Mouse (Mus musculus) neural tube, embryonic 14.5 days (tissue): ENCODE data around the gene Wnt6. TPM values are rescaled to one million over a fixed set of nuclear protein-coding genes. Genes with fewer than 3 reads are reported as not detected.

Experiments used
- ATAC-seq: fragments of 200-750 bp; cut with Nextera tagmentation; 2 replicates; pipeline ENCODE4 v1.8.0; 2017; ENCODE audit warnings: low read depth, mild to moderate bottlenecking, moderate TSS enrichment, moderate library complexity
- H3K27ac ChIP-seq: fragments of 300-500 bp; sonication (generic); 2 replicates; pipeline ENCODE4 v1.5.1; 2014; ENCODE audit warnings: low read depth, mild to moderate bottlenecking, control low read depth, low read length, moderate library complexity, mixed read lengths
- H3K27me3 ChIP-seq: fragments of 300-500 bp; sonication (generic); 2 replicates; pipeline ENCODE4 v1.6.1; 2014; ENCODE audit warnings: low read length; ENCODE audit not compliant: control insufficient read depth, insufficient read depth
- H3K36me3 ChIP-seq: fragments of 300-500 bp; sonication (generic); 2 replicates; pipeline ENCODE4 v1.6.1; 2014; ENCODE audit warnings: low read length, mixed read lengths; ENCODE audit not compliant: control insufficient read depth, insufficient read depth
- H3K4me1 ChIP-seq: fragments of 300-500 bp; sonication (generic); 2 replicates; pipeline ENCODE4 v1.6.1; 2014; ENCODE audit warnings: low read length; ENCODE audit not compliant: control insufficient read depth, insufficient read depth
- H3K4me2 ChIP-seq: fragments of 300-500 bp; sonication (generic); 2 replicates; pipeline ENCODE4 v1.6.1; 2014; ENCODE audit warnings: mild to moderate bottlenecking, low read depth, low read length, control low read depth
- H3K4me3 ChIP-seq: fragments of 300-500 bp; sonication (generic); 2 replicates; pipeline ENCODE4 v1.5.1; 2014; ENCODE audit warnings: low read depth, low read length, control low read depth, mixed read lengths
- H3K9ac ChIP-seq: fragments of 300-500 bp; sonication (generic); replicated peaks from 2 replicates; pipeline ENCODE4 v1.6.1; 2014; ENCODE audit warnings: low read depth, mild to moderate bottlenecking, control low read depth, low read length, mixed read lengths
- H3K9me3 ChIP-seq: fragments of 300-500 bp; sonication (generic); 2 replicates; pipeline ENCODE4 v1.6.1; 2016; ENCODE audit warnings: low read length; ENCODE audit not compliant: control insufficient read depth
- WGBS: fragments of 180-500 bp; shearing (Covaris S2); extraction: QIAGEN DNeasy Blood & Tissue Kit; methylation state at CpG from one replicate; pipeline ENCODE4 v1.1.7; 2014; 5-methylcytosine and 5-hydroxymethylcytosine counted together
- polyA plus RNA-seq: library from polyadenylated mRNA; unstranded; fragments of >200 nt; fragmentation: Nextera tagmentation; extraction: Ambion mirVana; gene quantifications from 2 replicates; pipeline ENCODE4 v1.2.1, GENCODE M21; 2014

Wnt6 gene
- polyA plus RNA-seq, 1 experiment from 2014 or later: not detected

- no peak within 1 kb of the TSS for H3K4me3 ChIP-seq
- peak; percentile 56; the same call in 1 of the 2 replicates for ATAC-seq
- 0 out of 2 replicates have a peak, but pooled peaks cover 3% of the 10 kb centered on the region for H3K4me1 ChIP-seq
- 0 out of 2 replicates have a peak within 1 kb of the TSS, but pooled peaks have one; percentile 21 for H3K4me2 ChIP-seq
- WGBS: 10% methylated on average over 30 of the region's 30 CpGs
- H3K9ac ChIP-seq: no peak within 1 kb of the TSS
- no peaks in the 10 kb centered on the region for H3K9me3 ChIP-seq
- H3K27ac ChIP-seq: no peak within 1 kb of the TSS
- 0 out of 2 replicates have a peak, but pooled peaks cover 3% of the 10 kb centered on the region for H3K27me3 ChIP-seq
- no peaks in the 10 kb centered on the region for H3K36me3 ChIP-seq
Measured at GRCm38 (mm10) chr1:74748643-74749271, 22.9 kb upstream of the Wnt6 start, which contains the start of gene Prkag3. Gene Prkag3 (minus strand): TSS chr1:74749221.

DNA sequence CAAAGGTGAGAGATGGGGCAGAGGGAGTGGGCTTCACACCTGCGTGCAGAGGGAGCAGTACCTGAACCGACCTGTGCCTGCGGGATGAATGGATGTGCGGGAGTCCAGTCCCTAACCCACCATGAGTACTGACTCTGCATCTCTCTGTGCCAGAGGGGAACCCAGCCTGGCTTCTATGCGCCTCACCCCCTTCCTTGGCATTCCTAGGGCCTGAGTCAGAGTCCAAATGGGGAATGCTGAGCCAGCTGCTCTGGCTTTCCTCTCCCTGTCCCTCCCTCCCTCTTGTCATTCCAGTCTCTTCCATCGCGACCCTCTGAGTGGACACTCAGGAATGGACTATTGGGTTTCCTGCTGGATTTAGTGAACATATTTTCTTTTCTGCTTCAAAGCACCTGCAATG, 22.4 kb upstream of the Wnt6 start:
- H3K9ac ChIP-seq: no peak overlapping the region
- no peaks in the 10 kb centered on the region for H3K36me3 ChIP-seq
- H3K4me3 ChIP-seq: no peak overlapping the region
- 0 out of 2 replicates have a peak, but pooled peaks cover 3% of the 10 kb centered on the region for H3K4me1 ChIP-seq
- no peak for ATAC-seq
- H3K27ac ChIP-seq: no peak overlapping the region
- H3K9me3 ChIP-seq: no peaks in the 10 kb centered on the region
- no peak overlapping the region for H3K4me2 ChIP-seq
- 0 out of 2 replicates have a peak, but pooled peaks cover 3% of the 10 kb centered on the region for H3K27me3 ChIP-seq
- 78% methylated on average over 7 of the region's 7 CpGs for WGBS

GRCm38 (mm10) chr1:74750683-74751082, 21.0 kb upstream of the Wnt6 start:
- H3K9ac ChIP-seq: no peak overlapping the region
- ATAC-seq: no peak
- WGBS: 75% methylated on average over 4 of the region's 4 CpGs
- no peak overlapping the region for H3K4me3 ChIP-seq
- H3K9me3 ChIP-seq: no peaks in the 10 kb centered on the region
- H3K36me3 ChIP-seq: no peaks in the 10 kb centered on the region
- H3K4me1 ChIP-seq: 0 out of 2 replicates have a peak, but pooled peaks cover 3% of the 10 kb centered on the region
- H3K27me3 ChIP-seq: 0 out of 2 replicates have a peak, but pooled peaks cover 3% of the 10 kb centered on the region
- no peak overlapping the region for H3K27ac ChIP-seq
- H3K4me2 ChIP-seq: no peak overlapping the region

GRCm38 (mm10) chr1:74752150-74752549, 19.5 kb upstream of the Wnt6 start:
- no peak overlapping the region for H3K4me2 ChIP-seq
- H3K9ac ChIP-seq: no peak overlapping the region
- H3K9me3 ChIP-seq: no peaks in the 10 kb centered on the region
- WGBS: 84% methylated on average over 8 of the region's 8 CpGs
- no peak for ATAC-seq
- H3K27me3 ChIP-seq: 0 out of 2 replicates have a peak, but pooled peaks cover 3% of the 10 kb centered on the region
- H3K4me1 ChIP-seq: 0 out of 2 replicates have a peak, but pooled peaks cover 3% of the 10 kb centered on the region
- H3K36me3 ChIP-seq: no peaks in the 10 kb centered on the region
- no peak overlapping the region for H3K4me3 ChIP-seq
- no peak overlapping the region for H3K27ac ChIP-seq

DNA sequence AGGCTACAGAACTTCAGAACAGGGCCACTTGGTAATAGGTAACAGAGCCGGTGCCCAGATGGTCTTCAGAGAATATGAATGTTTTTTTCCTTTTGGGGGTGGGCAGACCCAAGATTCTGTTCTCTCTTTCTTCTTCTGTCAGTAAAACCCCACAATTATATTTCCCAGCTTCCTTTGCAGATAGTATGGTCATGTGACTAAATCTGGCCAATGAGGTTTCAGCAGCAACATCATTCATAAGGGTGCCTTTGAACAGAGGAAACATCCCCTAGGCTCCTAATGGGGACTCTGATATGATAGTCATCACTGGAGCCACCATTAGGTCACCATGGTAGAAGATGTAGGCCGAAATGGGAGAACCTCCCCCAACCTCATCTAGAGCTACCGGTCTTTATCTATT, 18.9 kb upstream of the Wnt6 start:
- ATAC-seq: no peak
- no peaks in the 10 kb centered on the region for H3K9me3 ChIP-seq
- no peak overlapping the region for H3K4me3 ChIP-seq
- H3K36me3 ChIP-seq: no peaks in the 10 kb centered on the region
- 0 out of 2 replicates have a peak, but pooled peaks cover 3% of the 10 kb centered on the region for H3K27me3 ChIP-seq
- no peak overlapping the region for H3K4me2 ChIP-seq
- H3K9ac ChIP-seq: no peak overlapping the region
- 95% methylated on average over 3 of the region's 3 CpGs for whole genome bisulfite sequencing
- 0 out of 2 replicates have a peak, but pooled peaks cover 3% of the 10 kb centered on the region for H3K4me1 ChIP-seq
- H3K27ac ChIP-seq: no peak overlapping the region

DNA sequence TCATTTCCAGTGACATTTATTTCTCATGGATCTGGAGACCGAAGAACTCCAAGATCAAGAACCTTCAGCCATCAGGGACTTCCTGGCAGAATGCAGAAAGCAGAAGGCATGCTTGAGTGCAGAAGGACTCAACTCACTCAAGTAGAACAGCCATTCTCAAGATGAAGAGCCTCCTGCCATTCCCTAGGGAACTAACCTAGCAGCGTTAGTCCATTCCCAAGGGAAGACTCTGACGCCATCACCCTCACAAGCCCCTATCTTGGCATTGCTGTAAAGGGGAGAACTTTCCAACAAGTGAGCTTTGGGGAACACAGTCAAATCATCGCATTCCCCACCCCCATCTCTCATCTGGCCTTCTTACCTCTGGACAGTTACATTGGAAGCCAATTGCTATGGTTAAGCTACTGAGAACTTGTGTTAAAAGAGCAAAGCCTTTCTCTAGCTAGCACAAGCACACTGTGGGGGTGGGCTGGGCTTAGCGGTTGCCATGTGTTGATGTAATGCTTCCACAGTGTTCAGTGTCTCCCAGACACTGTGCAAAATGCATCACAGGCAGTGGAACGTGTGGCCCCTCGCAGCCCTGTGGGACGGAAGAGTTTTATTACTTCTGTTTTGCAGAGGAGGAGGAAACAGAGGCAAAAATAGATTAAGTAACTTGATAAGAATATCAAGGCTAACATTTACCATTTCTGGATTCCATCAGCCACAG, 18.3 kb upstream of the Wnt6 start:
- Histone ChIP-seq H3K9me3 (no peaks in the 10 kb centered on the region), H3K27me3 (0 out of 2 replicates have a peak, but pooled peaks cover 3% of the 10 kb centered on the region), H3K4me2 (no peak overlapping the region), H3K9ac (no peak overlapping the region), H3K36me3 (no peaks in the 10 kb centered on the region), H3K4me1 (0 out of 2 replicates have a peak, but pooled peaks cover 3% of the 10 kb centered on the region), H3K4me3 (no peak overlapping the region), H3K27ac (no peak overlapping the region)
- 86% methylated on average over 8 of the region's 8 CpGs for WGBS
- ATAC-seq: no peak

GRCm38 (mm10) chr1:74754175-74754785, 17.4 kb upstream of the Wnt6 start:
- 80% methylated on average over 5 of the region's 5 CpGs for WGBS
- ATAC-seq: no peak
- Histone ChIP-seq H3K4me2 (no peak overlapping the region), H3K9ac (no peak overlapping the region), H3K27ac (no peak overlapping the region), H3K4me1 (no peaks in the 10 kb centered on the region), H3K36me3 (no peaks in the 10 kb centered on the region), H3K27me3 (no peaks in the 10 kb centered on the region), H3K4me3 (no peak overlapping the region), H3K9me3 (no peaks in the 10 kb centered on the region)

DNA sequence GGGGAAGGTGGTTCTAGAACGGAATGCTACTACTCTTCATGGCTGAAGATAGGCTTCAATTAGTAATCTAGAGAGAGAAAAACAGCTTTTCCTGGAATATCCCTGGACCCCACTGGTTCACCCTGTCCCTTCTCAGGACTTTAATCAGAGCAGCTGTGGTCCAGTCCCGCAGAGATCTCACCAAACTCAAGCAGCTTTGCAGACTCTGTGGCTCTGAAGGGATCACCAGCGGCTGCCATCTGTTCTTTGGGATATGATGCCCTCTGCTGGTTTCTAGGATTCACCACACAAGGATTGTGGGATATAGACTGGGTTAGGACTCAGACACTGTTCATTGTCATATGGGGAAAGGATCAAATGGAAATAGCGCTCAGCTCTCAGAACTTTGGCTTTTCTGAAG, 11.9 kb upstream of the Wnt6 start:
- no peak for ATAC-seq

More for the DNA sequence above, 11.9 kb upstream of the Wnt6 start:
- 29% methylated on average over 4 of the region's 4 CpGs for WGBS
- Histone ChIP-seq H3K4me3 (no peak overlapping the region), H3K36me3 (no peaks in the 10 kb centered on the region), H3K4me1 (no peaks in the 10 kb centered on the region), H3K4me2 (no peak overlapping the region), H3K9ac (no peak overlapping the region), H3K27me3 (no peaks in the 10 kb centered on the region), H3K27ac (no peak overlapping the region), H3K9me3 (no peaks in the 10 kb centered on the region)
